Mouse (Mus musculus): ENCODE results near the gene Il15. TPM values are rescaled to one million over a fixed set of nuclear protein-coding genes. Genes with fewer than 3 reads are reported as not detected.

Il15 gene
- polyA plus RNA-seq, 1 experiment from 2014 or later: 0.74 TPM

- WGBS: 84% methylated on average over 3 of the region's 3 CpGs
Observed at GRCm38 (mm10) chr8:82346485-82346884, 56.5 kb downstream of the Il15 start.

GRCm38 (mm10) chr8:82331675-82332234, 71.3 kb downstream of the Il15 start:
- ATAC-seq (ENCODE audit: low FRiP score): no peak
- Histone ChIP-seq H3K4me3 (replicated peaks) (no peak overlapping the region), H3K27ac (no peak overlapping the region), H3K4me2 (no peak overlapping the region), H3K9ac (no peak overlapping the region), H3K9me3 (no peaks in the 10 kb centered on the region), H3K27me3 (no peaks in the 10 kb centered on the region), H3K4me1 (no peaks in the 10 kb centered on the region), H3K36me3 (replicated peaks) (no peaks in the 10 kb centered on the region)
- WGBS: 87% methylated on average over 8 of the region's 8 CpGs

More at GRCm38 (mm10) chr8:82346485-82346884, 56.5 kb downstream of the Il15 start:
- no peak overlapping the region for H3K4me3 ChIP-seq (replicated peaks)
- H3K4me1 ChIP-seq: no peaks in the 10 kb centered on the region
- no peak overlapping the region for H3K9ac ChIP-seq
- H3K27me3 ChIP-seq: no peaks in the 10 kb centered on the region
- H3K4me2 ChIP-seq: no peak overlapping the region
- no peak for ATAC-seq (ENCODE audit: low FRiP score)
- H3K36me3 ChIP-seq (replicated peaks): no peaks in the 10 kb centered on the region
- no peaks in the 10 kb centered on the region for H3K9me3 ChIP-seq
- no peak overlapping the region for H3K27ac ChIP-seq

- Histone ChIP-seq H3K36me3 (replicated peaks) (no peaks in the 10 kb centered on the region), H3K27ac (no peak overlapping the region), H3K9ac (no peak overlapping the region), H3K4me1 (no peaks in the 10 kb centered on the region), H3K27me3 (no peaks in the 10 kb centered on the region), H3K4me2 (no peak overlapping the region), H3K4me3 (replicated peaks) (no peak overlapping the region), H3K9me3 (no peaks in the 10 kb centered on the region)
- 66% methylated on average over 2 of the region's 2 CpGs for WGBS
- ATAC-seq (ENCODE audit: low FRiP score): no peak
Observed at GRCm38 (mm10) chr8:82327986-82328652, 74.9 kb downstream of the Il15 start.

GRCm38 (mm10) chr8:82326061-82326460, 77.0 kb downstream of the Il15 start:
- H3K4me2 ChIP-seq: no peak overlapping the region
- H3K9ac ChIP-seq: no peak overlapping the region
- WGBS: 82% methylated on average over 1 of the region's 1 CpGs
- no peak for ATAC-seq (ENCODE audit: low FRiP score)
- no peak overlapping the region for H3K4me3 ChIP-seq (replicated peaks)
- H3K36me3 ChIP-seq (replicated peaks): no peaks in the 10 kb centered on the region
- no peak overlapping the region for H3K27ac ChIP-seq
- no peaks in the 10 kb centered on the region for H3K4me1 ChIP-seq
- no peaks in the 10 kb centered on the region for H3K27me3 ChIP-seq
- H3K9me3 ChIP-seq: no peaks in the 10 kb centered on the region

GRCm38 (mm10) chr8:82325586-82325985, 77.4 kb downstream of the Il15 start:
- Histone ChIP-seq H3K4me2 (no peak overlapping the region), H3K9me3 (no peaks in the 10 kb centered on the region), H3K9ac (no peak overlapping the region), H3K4me3 (replicated peaks) (no peak overlapping the region), H3K27ac (no peak overlapping the region), H3K4me1 (no peaks in the 10 kb centered on the region), H3K36me3 (replicated peaks) (no peaks in the 10 kb centered on the region), H3K27me3 (no peaks in the 10 kb centered on the region)
- ATAC-seq (ENCODE audit: low FRiP score): no peak
- WGBS: 88% methylated on average over 6 of the region's 6 CpGs

- Histone ChIP-seq H3K36me3 (replicated peaks) (no peaks in the 10 kb centered on the region), H3K9me3 (no peaks in the 10 kb centered on the region), H3K4me3 (replicated peaks) (no peak overlapping the region), H3K4me2 (no peak overlapping the region), H3K27me3 (no peaks in the 10 kb centered on the region), H3K27ac (no peak overlapping the region), H3K4me1 (no peaks in the 10 kb centered on the region), H3K9ac (no peak overlapping the region)
- no peak for ATAC-seq (ENCODE audit: low FRiP score)
- 75% methylated on average over 3 of the region's 3 CpGs for WGBS
Observed at GRCm38 (mm10) chr8:82317446-82317845, 85.6 kb downstream of the Il15 start.

GRCm38 (mm10) chr8:82306424-82306823, 96.6 kb downstream of the Il15 start:
- H3K4me1 ChIP-seq: peaks cover 4% of the 10 kb centered on the region
- H3K27ac ChIP-seq: no peak overlapping the region
- H3K36me3 ChIP-seq (replicated peaks): no peaks in the 10 kb centered on the region
- no peak overlapping the region for H3K4me2 ChIP-seq
- WGBS: 27% methylated on average over 1 of the region's 1 CpGs
- ATAC-seq (ENCODE audit: low FRiP score): no peak
- H3K27me3 ChIP-seq: no peaks in the 10 kb centered on the region
- no peak overlapping the region for H3K4me3 ChIP-seq (replicated peaks)
- H3K9me3 ChIP-seq: no peaks in the 10 kb centered on the region
- H3K9ac ChIP-seq: no peak overlapping the region

- Histone ChIP-seq H3K4me1 (no peaks in the 10 kb centered on the region), H3K4me2 (no peak overlapping the region), H3K4me3 (replicated peaks) (no peak overlapping the region), H3K36me3 (replicated peaks) (no peaks in the 10 kb centered on the region), H3K27me3 (no peaks in the 10 kb centered on the region), H3K9ac (no peak overlapping the region), H3K9me3 (no peaks in the 10 kb centered on the region), H3K27ac (no peak overlapping the region)
- no peak for ATAC-seq (ENCODE audit: low FRiP score)
- 91% methylated on average over 2 of the region's 2 CpGs for WGBS
Observed at GRCm38 (mm10) chr8:82296256-82296655, 106.8 kb downstream of the Il15 start.

- Histone ChIP-seq H3K36me3 (replicated peaks) (no peaks in the 10 kb centered on the region), H3K4me1 (no peaks in the 10 kb centered on the region), H3K4me3 (replicated peaks) (no peak overlapping the region), H3K27me3 (no peaks in the 10 kb centered on the region), H3K4me2 (no peak overlapping the region), H3K9me3 (no peaks in the 10 kb centered on the region), H3K27ac (no peak overlapping the region), H3K9ac (no peak overlapping the region)
- no peak for ATAC-seq (ENCODE audit: low FRiP score)
- WGBS: 90% methylated on average over 5 of the region's 5 CpGs
Observed at GRCm38 (mm10) chr8:82291659-82292058, 111.4 kb downstream of the Il15 start.

- H3K27me3 ChIP-seq: no peaks in the 10 kb centered on the region
- no peaks in the 10 kb centered on the region for H3K36me3 ChIP-seq (replicated peaks)
- H3K4me1 ChIP-seq: no peaks in the 10 kb centered on the region
- no peak overlapping the region for H3K4me2 ChIP-seq
- WGBS: 95% methylated on average over 3 of the region's 3 CpGs
- no peak overlapping the region for H3K27ac ChIP-seq
- H3K9ac ChIP-seq: no peak overlapping the region
- H3K4me3 ChIP-seq (replicated peaks): no peak overlapping the region
- no peaks in the 10 kb centered on the region for H3K9me3 ChIP-seq
- no peak for ATAC-seq (ENCODE audit: low FRiP score)
Observed at GRCm38 (mm10) chr8:82285866-82286265, 117.2 kb downstream of the Il15 start.

GRCm38 (mm10) chr8:82281995-82282394, 121.0 kb downstream of the Il15 start:
- Histone ChIP-seq H3K9me3 (no peaks in the 10 kb centered on the region), H3K27ac (no peak overlapping the region), H3K4me1 (no peaks in the 10 kb centered on the region), H3K4me3 (replicated peaks) (no peak overlapping the region), H3K9ac (no peak overlapping the region), H3K4me2 (no peak overlapping the region), H3K36me3 (replicated peaks) (no peaks in the 10 kb centered on the region), H3K27me3 (no peaks in the 10 kb centered on the region)
- WGBS: 83% methylated on average over 5 of the region's 5 CpGs
- no peak for ATAC-seq (ENCODE audit: low FRiP score)

All from forebrain, embryonic 12.5 days (tissue).